Mouse (Mus musculus) cerebellum, postnatal 10 days (tissue): Measurements from ENCODE around the gene Ankrd44.

ENCODE experiments used
- DNase-seq, 2 experiments: peaks; one replicate each; pipeline ENCODE4 v3.0.0; 2021; ENCODE audit warnings: mixed read lengths in 2 of 2

The Ankrd44 gene

DNA sequence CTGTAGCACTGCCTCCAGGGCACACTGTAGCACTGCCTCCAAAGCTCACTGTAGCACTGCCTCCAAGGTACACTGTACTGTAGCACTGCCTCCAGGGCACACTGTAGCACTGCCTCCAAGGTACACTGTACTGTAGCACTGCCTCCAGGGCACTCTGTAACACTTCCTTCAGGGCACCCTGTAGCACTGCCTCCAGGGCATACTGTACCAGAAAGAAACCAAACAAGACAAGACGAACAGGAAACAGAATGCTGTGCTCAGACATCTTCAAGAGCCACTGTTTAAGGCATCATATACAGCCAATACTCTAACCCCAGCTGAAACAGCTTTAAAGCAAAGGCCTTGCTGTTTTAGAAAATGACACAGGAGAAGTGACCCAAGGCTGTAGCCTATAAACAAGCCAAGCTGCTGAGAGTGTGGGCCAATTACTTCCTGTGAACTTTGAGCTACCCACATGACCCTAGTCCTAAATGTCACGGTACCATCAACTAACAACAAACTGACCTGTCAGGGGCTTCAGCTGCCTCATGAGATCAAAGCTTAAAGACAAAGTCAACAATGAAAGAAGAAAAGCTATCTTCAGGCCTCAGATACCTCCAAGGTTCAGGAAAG, 43.2 kb downstream of the Ankrd44 start:
- DNase-seq, result no peak

DNA sequence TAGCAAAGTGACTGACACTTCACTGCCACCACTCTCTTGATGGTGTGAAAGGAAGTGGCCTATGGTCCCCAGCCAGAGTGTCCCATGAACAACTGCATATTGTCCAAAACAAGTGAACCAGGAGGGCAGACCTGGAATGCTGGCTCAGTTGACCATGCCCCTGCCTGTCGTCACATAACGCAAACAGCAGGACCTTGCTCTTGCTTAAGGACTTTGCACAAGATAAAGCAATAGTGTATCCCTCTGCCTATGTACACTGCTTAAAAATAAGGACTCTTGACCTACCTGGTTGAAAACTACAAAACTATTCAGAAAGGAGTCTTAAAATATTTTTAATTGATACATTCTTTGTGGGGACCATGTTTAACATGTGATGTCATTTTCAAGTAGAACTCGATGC, 44.7 kb downstream of the Ankrd44 start:
- DNase-seq, result no peak

GRCm38 (mm10) chr1:54877423-54878073, 48.6 kb downstream of the Ankrd44 start:
- DNase-seq, result no peak

DNA sequence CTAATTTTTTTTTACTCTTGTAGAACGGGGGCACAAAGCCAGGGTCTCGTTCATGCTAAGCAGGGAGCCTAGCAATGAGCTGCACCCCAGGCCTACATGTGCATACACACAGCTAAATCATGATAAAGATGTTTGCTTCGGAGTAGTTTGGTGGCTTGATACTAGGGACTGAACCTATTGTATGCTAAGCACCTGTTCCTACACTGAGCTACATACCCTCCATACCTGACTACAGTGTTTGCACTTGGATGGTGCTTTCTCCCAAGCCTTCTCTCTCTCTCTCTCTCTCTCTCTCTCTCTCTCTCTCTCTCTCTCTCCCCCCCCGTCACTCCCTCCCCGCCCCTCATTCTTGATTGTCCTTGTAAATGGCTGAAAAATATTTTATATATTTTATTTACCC, 49.2 kb downstream of the Ankrd44 start:
- no peak for DNase-seq

DNA sequence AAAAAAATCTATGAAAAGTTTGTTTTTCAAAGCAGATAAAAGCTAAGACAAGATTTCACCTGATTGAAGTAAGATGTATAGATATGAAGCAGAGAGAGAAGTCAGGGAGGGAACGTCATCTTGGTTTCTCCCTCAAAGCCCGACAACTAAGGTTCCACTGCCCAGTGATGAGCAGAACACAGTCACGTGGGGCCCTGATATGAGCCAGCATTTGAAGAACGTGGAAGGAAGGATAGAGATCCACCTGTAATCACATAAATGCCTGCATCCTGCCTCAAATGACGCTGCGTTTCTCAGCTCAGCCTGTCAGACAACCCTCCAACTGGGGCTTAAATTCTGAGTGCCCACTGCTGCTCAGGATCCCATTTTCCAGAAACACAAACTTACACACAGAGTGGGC, 52.1 kb downstream of the Ankrd44 start:
- no peak for DNase-seq

DNA sequence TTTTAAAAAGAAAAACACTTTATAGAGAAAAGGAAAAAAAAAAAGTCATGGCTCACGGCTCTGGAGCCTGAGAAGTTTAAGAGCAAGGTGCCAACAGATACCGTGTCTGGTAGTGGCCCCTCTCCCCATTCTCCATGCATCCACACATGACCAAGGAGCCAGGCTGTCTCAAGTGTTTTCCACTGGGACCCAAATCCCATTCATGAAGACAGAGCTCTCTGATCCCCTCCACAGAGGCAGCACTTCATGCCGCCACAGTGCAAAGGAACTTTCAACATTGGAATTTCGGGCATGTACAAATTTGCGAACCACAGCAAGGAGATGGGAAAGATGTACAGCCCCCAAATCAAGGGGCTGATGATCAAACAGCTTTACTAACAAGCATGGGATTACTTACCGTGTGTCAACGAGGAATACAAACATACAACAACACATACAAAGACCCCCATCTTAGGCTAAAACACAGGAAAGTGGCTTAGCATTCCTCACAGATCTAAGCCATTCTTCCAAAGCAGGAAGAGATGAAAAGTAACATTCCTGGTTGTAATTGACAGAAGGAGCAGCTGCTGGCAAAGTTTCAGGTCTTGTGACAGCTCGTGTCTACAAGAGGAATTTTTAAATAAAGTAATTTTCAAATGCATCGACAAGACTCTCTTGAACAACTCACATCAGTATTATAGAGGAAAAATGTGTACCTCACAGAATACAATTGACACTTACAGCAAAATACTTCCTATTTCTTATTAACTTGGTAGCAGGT, 53.1 kb downstream of the Ankrd44 start:
- no peak for DNase-seq

DNA sequence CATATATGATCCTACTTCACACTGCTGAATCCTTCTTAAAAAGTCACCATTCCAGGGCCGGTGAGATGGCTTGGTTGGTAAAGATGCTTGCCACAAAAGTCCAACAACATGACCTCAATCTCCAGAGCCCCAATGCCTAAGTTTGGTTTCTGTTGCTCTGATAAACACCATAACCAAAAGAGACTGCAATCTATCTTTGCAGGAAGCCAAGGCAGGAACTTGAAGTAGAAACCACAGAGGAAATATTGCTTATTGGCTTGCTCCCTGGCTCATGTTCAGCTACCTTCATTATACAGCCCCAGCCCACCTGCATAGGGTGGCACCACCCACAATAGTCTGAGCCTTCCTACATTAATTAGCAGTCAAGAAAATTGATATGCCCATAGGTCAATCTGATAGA, 54.9 kb downstream of the Ankrd44 start:
- no peak for DNase-seq

DNA sequence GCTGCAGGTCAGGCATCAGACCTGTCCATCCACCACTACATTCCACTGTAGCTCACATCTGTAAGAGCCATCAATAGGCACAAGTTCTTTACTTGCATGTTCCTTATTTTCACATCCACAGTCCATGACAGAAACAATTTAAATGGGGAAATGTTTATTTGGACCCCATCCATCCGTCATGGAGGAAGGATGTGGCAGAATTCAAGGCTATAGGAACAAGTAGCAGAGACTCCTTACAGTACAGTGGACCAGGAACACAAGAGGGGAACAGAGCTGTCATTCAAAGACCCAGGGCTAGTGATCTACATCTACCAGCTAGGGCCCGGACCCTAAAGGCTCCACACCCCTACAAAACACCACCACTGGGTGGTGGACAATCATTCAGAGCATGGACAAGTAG, 55.6 kb downstream of the Ankrd44 start:
- DNase-seq, result no peak

DNA sequence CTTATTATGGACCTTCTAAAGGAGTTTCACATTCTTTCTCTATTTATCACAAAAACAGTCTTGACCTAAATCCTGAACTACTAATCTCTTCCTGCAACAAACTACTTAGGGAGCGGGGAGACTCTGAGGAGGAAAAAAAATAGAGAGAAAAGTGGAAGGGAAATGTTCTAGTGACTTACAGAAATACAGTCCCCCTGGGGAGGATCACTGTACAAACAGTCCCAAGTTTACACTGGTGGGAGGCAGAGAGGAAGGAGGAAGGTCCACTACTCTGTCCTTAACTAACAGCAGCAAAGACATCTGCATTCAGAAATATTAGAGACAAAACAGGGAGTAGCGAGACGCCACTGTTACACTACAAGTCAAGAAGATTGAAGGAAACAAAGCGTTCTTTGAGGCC, 59.0 kb downstream of the Ankrd44 start:
- no peak for DNase-seq

DNA sequence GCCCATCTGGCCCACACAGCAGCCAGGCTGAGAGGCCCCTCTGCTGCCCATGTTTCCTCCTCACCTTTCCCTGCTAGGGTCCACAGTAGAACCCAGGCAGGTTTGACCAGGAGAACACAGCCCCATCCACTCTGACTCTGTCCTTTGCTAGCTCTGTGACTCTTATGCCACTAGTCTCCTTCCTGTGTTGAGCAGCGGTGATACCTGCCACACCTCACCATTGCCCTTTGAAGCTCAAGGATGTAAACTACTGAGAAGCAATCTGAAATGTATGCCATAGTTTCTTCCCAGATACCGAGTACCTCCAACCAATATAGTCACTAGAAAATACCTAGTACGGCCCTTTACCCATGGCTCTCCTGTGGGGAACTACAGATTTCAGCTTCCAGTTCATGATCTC, 60.1 kb downstream of the Ankrd44 start:
- no peak for DNase-seq

- DNase-seq, result no peak
Measured at GRCm38 (mm10) chr1:54864928-54865652, 61.1 kb downstream of the Ankrd44 start.

GRCm38 (mm10) chr1:54860361-54860760, 65.8 kb downstream of the Ankrd44 start:
- DNase-seq, result no peak

- peak; percentile 63 to 67 for DNase-seq
Measured at GRCm38 (mm10) chr1:54859876-54860275, 66.3 kb downstream of the Ankrd44 start.

- DNase-seq, result no peak
Measured at GRCm38 (mm10) chr1:54858898-54859297, 67.3 kb downstream of the Ankrd44 start.

- DNase-seq, result no peak
Measured at GRCm38 (mm10) chr1:54856502-54856901, 69.7 kb downstream of the Ankrd44 start.

GRCm38 (mm10) chr1:54855970-54856369, 70.2 kb downstream of the Ankrd44 start:
- DNase-seq, result no peak

GRCm38 (mm10) chr1:54854388-54854787, 71.8 kb downstream of the Ankrd44 start:
- DNase-seq, result no peak

DNA sequence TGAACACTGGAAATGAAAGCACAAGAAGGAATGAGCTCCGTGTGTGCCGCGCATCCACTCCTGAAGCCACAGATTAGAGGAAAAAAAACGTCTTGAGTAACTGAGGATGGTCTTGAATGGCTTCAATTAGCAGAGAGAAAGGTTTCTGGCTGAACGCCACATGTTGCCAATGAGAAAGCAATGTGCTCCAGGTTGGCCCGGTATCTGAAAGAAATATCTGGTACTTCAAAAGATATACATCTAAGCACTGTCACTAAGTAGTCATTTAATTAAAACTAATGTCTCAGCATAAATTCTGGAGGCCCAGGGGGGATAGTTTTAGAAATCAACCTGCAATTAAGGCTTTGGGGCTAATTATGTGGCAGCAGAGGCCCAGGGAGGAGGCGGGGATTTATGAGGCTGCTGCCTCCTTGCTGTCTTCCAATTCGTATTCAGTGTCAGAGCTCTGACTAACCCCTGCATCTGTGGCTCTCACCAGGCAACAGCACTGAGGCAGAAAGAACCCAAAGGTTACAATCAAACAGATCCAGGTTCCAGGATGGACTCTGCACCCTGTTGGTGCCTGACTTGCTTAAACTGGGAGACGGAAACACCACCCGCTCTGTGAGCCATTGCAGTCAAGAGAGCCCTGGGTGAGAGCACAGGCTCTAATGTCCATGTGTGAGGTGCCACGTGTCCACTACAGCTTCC, 72.7 kb downstream of the Ankrd44 start:
- DNase-seq, result peak; percentile 45 to 46

DNA sequence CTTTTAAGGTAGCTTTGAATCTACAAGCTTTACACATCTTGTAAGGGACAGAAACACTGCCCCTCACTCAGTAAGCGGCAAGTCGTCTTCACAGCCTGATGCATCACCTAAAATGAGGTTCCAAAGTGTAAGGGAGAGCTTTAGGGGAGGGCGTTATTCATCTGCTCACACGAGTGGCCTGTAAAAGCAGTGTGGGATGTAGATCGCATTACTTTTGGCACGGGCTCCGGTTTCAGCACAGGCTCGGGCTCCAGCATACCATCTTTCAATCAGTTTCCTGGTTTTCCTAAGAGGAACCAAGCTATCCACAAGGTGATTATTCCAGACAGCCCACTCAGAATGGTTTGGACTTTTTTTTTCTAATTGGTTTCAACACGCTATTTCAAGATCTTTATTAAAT, 74.6 kb downstream of the Ankrd44 start:
- no peak for DNase-seq

DNA sequence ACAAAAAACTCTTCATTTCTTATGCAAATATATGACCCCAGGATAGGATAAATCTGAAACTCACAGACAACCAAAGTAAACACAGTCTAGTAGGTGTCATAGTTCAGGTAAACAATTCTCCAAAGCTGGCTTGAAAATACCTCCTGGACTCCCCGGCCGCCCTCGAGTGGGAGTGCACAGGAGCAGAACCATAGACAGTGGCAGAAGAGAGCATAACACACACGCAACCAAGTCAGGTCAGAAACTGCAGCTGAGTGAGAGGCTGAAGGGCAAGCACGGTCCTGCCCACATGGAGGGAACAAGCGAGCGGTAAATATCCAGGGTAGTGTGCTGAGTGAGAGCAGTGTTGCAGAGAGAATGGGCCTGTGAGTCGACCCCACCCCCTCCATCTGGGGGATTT, 76.1 kb downstream of the Ankrd44 start:
- DNase-seq, result no peak

DNA sequence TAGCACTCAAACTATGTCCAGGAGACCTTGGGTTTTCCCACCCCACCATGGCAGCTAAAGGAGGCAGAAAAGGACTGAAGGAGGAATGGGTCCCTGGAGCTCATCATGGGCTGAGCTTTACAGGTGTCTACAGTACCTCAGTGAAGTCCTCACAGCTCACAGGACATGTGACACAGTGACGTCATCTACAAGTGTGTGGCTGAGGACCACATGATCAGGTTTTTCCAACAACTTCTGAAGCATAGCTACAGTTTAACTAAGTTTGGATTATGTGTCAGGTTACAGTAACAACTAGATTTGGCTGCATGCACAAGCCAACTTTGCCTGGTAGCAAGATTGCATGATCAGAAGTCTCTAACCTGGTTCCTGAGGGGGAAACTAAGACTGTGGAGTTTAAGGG, 78.9 kb downstream of the Ankrd44 start:
- DNase-seq, result no peak

DNA sequence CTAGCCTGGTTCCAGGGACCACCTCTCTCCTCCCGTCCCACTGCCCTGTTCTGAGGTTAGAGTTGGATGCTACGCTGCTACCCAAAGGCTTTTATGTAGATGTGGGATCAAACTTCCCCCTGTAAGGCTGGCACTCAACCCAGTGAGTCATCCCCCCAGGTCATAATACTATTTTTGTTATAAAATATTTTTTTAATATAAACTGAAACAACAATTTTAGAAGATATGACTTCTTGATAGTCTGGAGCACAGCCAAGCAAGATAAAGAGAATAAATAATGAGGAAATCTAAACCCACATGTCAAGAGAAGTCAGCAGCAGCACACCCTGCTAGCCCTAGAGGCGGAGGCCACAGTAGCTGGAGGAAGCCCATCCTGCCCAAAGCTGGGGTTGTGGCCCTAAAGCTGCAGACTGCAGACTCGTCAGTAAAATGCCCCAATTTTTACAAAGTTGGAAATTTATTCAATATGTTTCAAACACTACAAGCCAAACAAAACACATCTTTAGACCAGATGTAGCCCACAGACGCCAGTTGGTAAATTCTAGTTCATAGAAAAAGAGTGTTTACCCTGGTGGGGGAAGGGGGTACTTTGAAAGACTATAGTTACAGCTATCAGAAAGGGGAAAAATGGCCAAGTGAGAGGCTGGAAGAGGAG, 79.7 kb downstream of the Ankrd44 start:
- DNase-seq, result no peak
